Mouse (Mus musculus) kidney, postnatal 0 days (tissue): ENCODE results near the gene Hoxa5. TPM values are rescaled to one million over a fixed set of nuclear protein-coding genes. Genes with fewer than 3 reads are reported as not detected.

Source experiments
- ATAC-seq: fragments of 200-750 bp; cut with Nextera tagmentation; replicated peaks from 2 replicates; pipeline ENCODE4 v1.8.0; 2017; ENCODE audit warnings: low read depth, moderate number of reproducible peaks, moderate TSS enrichment, moderate library complexity; ENCODE audit not compliant: low FRiP score
- DNase-seq: peaks from one replicate; pipeline ENCODE4 v3.0.0-alpha.2; 2016; ENCODE audit warnings: low spot score
- H3K27ac ChIP-seq: fragments of 300-500 bp; sonication (generic); 2 replicates; pipeline ENCODE4 v1.5.1; 2014; ENCODE audit warnings: mild to moderate bottlenecking
- H3K27me3 ChIP-seq: fragments of 300-500 bp; sonication (generic); 2 replicates; pipeline ENCODE4 v1.6.1; 2014; ENCODE audit warnings: low read length, mixed read lengths; ENCODE audit not compliant: insufficient read depth
- H3K36me3 ChIP-seq: fragments of 300-500 bp; sonication (generic); 2 replicates; pipeline ENCODE4 v1.6.1; 2014; ENCODE audit warnings: low read length, mixed read lengths; ENCODE audit not compliant: insufficient read depth
- H3K4me1 ChIP-seq: fragments of 300-500 bp; sonication (generic); replicated peaks from 2 replicates; pipeline ENCODE4 v1.6.1; 2014; ENCODE audit warnings: antibody characterized with exemption, low read length, mixed read lengths; ENCODE audit not compliant: insufficient read depth
- H3K4me2 ChIP-seq: fragments of 300-500 bp; sonication (generic); 2 replicates; pipeline ENCODE4 v1.6.1; 2014; ENCODE audit warnings: mild to moderate bottlenecking, low read length, moderate library complexity, mixed read lengths
- H3K4me3 ChIP-seq: fragments of 300-500 bp; sonication (generic); replicated peaks from 2 replicates; pipeline ENCODE4 v1.5.1; 2014; ENCODE audit warnings: low read depth, low read length
- H3K9ac ChIP-seq: fragments of 300-500 bp; sonication (generic); 2 replicates; pipeline ENCODE4 v1.6.1; 2014; ENCODE audit warnings: low read depth, low read length
- H3K9me3 ChIP-seq: fragments of 300-500 bp; sonication (generic); replicated peaks from 2 replicates; pipeline ENCODE4 v1.6.1; 2016; ENCODE audit warnings: low read length, inconsistent platforms, mixed read lengths
- CTCF ChIP-seq: IDR thresholded peaks from 2 replicates; pipeline ENCODE4 v1.5.1; 2016; ENCODE audit warnings: antibody characterized with exemption, low read depth, mild to moderate bottlenecking, moderate library complexity
- WGBS: fragments of 180-500 bp; shearing (Covaris S2); extraction: QIAGEN DNeasy Blood & Tissue Kit; methylation state at CpG from one replicate; pipeline ENCODE4 v1.1.7; 2014; 5-methylcytosine and 5-hydroxymethylcytosine counted together
- polyA plus RNA-seq: library from polyadenylated mRNA; unstranded; fragments of >200 nt; fragmentation: Nextera tagmentation; extraction: Ambion mirVana; gene quantifications from 2 replicates; pipeline ENCODE4 v1.2.1, GENCODE M21; 2015

The Hoxa5 gene
- polyA plus RNA-seq, 1 experiment from 2014 or later: 10.4 TPM

GRCm38 (mm10) chr6:52249826-52250225, 45.4 kb upstream of the Hoxa5 start:
- peak overlapping the region; percentile 78; the same call in 1 of the 2 replicates for H3K27ac ChIP-seq
- H3K4me3 ChIP-seq: peak overlapping the region; percentile 72; the same call in 1 of the 2 replicates
- WGBS: 39% methylated on average over 4 of the region's 4 CpGs
- peaks cover 22% of the 10 kb centered on the region for H3K4me1 ChIP-seq
- H3K9me3 ChIP-seq: no peaks in the 10 kb centered on the region
- ATAC-seq (no peak), DNase-seq (no peak)
- no peak for TF ChIP-seq CTCF
- H3K9ac ChIP-seq: peak overlapping the region; percentile 52; the same call in 1 of the 2 replicates
- no peaks in the 10 kb centered on the region for H3K36me3 ChIP-seq
- H3K4me2 ChIP-seq: peak overlapping the region; percentile 90
- H3K27me3 ChIP-seq: peaks cover 26% of the 10 kb centered on the region

- TF ChIP-seq CTCF: no peak
- Histone ChIP-seq H3K27ac (peak overlapping the region; percentile 78; the same call in 1 of the 2 replicates), H3K4me3 (peak overlapping the region; percentile 72), H3K9me3 (no peaks in the 10 kb centered on the region), H3K27me3 (peaks cover 25% of the 10 kb centered on the region), H3K36me3 (no peaks in the 10 kb centered on the region), H3K9ac (peak overlapping the region; percentile 52; the same call in 1 of the 2 replicates), H3K4me2 (peak overlapping the region; percentile 90), H3K4me1 (peaks cover 22% of the 10 kb centered on the region)
- WGBS: 14% methylated on average over 16 of the region's 16 CpGs
- DNase-seq (no peak), ATAC-seq (no peak)
Measured at GRCm38 (mm10) chr6:52249415-52249738, 45.0 kb upstream of the Hoxa5 start.

- Histone ChIP-seq H3K4me1 (peaks cover 19% of the 10 kb centered on the region), H3K9ac (peak overlapping the region; percentile 60), H3K36me3 (no peaks in the 10 kb centered on the region), H3K27ac (peak overlapping the region; percentile 78), H3K4me3 (peak overlapping the region; percentile 72), H3K4me2 (peak overlapping the region; percentile 90), H3K27me3 (peaks cover 20% of the 10 kb centered on the region), H3K9me3 (no peaks in the 10 kb centered on the region)
- ATAC-seq (no peak), DNase-seq (peak; percentile 77)
- TF ChIP-seq CTCF: no peak
- 11% methylated on average over 27 of the region's 27 CpGs for WGBS
Measured at GRCm38 (mm10) chr6:52248638-52249414, 44.4 kb upstream of the Hoxa5 start.

GRCm38 (mm10) chr6:52247766-52248637, 43.6 kb upstream of the Hoxa5 start:
- no peak for DNase-seq
- peaks cover 20% of the 10 kb centered on the region for H3K27me3 ChIP-seq
- peaks cover 13% of the 10 kb centered on the region for H3K4me1 ChIP-seq
- no peaks in the 10 kb centered on the region for H3K9me3 ChIP-seq
- peak overlapping the region; percentile 90 for H3K4me2 ChIP-seq
- H3K4me3 ChIP-seq: peak overlapping the region; percentile 72
- H3K9ac ChIP-seq: peak overlapping the region; percentile 60
- ATAC-seq: no peak
- no peak for TF ChIP-seq CTCF
- H3K36me3 ChIP-seq: no peaks in the 10 kb centered on the region
- 10% methylated on average over 23 of the region's 23 CpGs for WGBS
- peak overlapping the region; percentile 78 for H3K27ac ChIP-seq

- Histone ChIP-seq H3K9ac (peak overlapping the region; percentile 93), H3K36me3 (no peaks in the 10 kb centered on the region), H3K9me3 (no peaks in the 10 kb centered on the region), H3K27me3 (peaks cover 10% of the 10 kb centered on the region; the same call in 1 of the 2 replicates), H3K4me3 (peak overlapping the region; percentile 72), H3K4me2 (peak overlapping the region; percentile 90), H3K4me1 (peaks cover 13% of the 10 kb centered on the region), H3K27ac (peak overlapping the region; percentile 88)
- DNase-seq (no peak), ATAC-seq (no peak)
- 15% methylated on average over 3 of the region's 3 CpGs for WGBS
- TF ChIP-seq CTCF: no peak
Measured at GRCm38 (mm10) chr6:52246916-52247315, 42.5 kb upstream of the Hoxa5 start.

GRCm38 (mm10) chr6:52246403-52246803, 42.0 kb upstream of the Hoxa5 start:
- Histone ChIP-seq H3K4me2 (peak overlapping the region; percentile 90), H3K36me3 (no peaks in the 10 kb centered on the region), H3K4me3 (peak overlapping the region; percentile 72), H3K9ac (peak overlapping the region; percentile 93), H3K27ac (peak overlapping the region; percentile 88), H3K4me1 (peaks cover 15% of the 10 kb centered on the region), H3K27me3 (peaks cover 4% of the 10 kb centered on the region; the same call in 1 of the 2 replicates), H3K9me3 (no peaks in the 10 kb centered on the region)
- TF ChIP-seq CTCF: no peak
- DNase-seq: no peak
- ATAC-seq: no peak
- WGBS: 2% methylated on average over 26 of the region's 26 CpGs
